Mouse (Mus musculus) c-Kit-negative CD71-positive TER-119-positive erythroid progenitor cells, embryonic 14.5 days (primary cell): ENCODE data around the gene Ddx19b.
"Not testable (repeated sequence)": the region's sequence is repeated elsewhere in the genome, so short reads cannot be mapped to it uniquely, and the experiment has no call there.

Experiments
- DNase-seq: peaks from one replicate; pipeline ENCODE4 v3.0.0-alpha.2; 2013; ENCODE audit warnings: low read depth, low spot score

Ddx19b gene

GRCm38 (mm10) chr8:110964666-110965065 is 66.9 kb downstream of the Ddx19b start:
- DNase-seq, result no peak

GRCm38 (mm10) chr8:110963051-110963450 is 68.5 kb downstream of the Ddx19b start:
- no peak for DNase-seq

- DNase-seq, result no peak
Observed at GRCm38 (mm10) chr8:110959906-110960305, 71.6 kb downstream of the Ddx19b start.

GRCm38 (mm10) chr8:110959071-110959780 is 72.3 kb downstream of the Ddx19b start:
- no peak for DNase-seq

- DNase-seq, result not testable (repeated sequence)
Observed at GRCm38 (mm10) chr8:110958553-110958952, 73.0 kb downstream of the Ddx19b start.

GRCm38 (mm10) chr8:110958135-110958534 is 73.4 kb downstream of the Ddx19b start:
- no peak for DNase-seq

- no peak for DNase-seq
Observed at GRCm38 (mm10) chr8:110957471-110957870, 74.1 kb downstream of the Ddx19b start.

- DNase-seq, result no peak
Observed at GRCm38 (mm10) chr8:110956619-110957450, 74.7 kb downstream of the Ddx19b start.

GRCm38 (mm10) chr8:110954776-110955175 is 76.8 kb downstream of the Ddx19b start:
- DNase-seq, result no peak
